Mouse (Mus musculus) hematopoietic stem cell, adult 5-6 weeks (primary cell): ENCODE measurements around the gene Pmis2. TPM values are rescaled to one million over a fixed set of nuclear protein-coding genes. Genes with fewer than 3 reads are reported as not detected.

Experiments used
- ATAC-seq, 2 experiments: fragments of 125-278 bp in 1 of 2; replicated peaks in 1 of 2; 2 replicates each; pipeline ENCODE4 v1.8.0; 2016 to 2017; ENCODE audit warnings: inconsistent platforms in 2 of 2, mild to moderate bottlenecking in 2 of 2, moderate number of reproducible peaks in 2 of 2, low read depth in 1 of 2, moderate TSS enrichment in 1 of 2; ENCODE audit not compliant: low FRiP score in 2 of 2, poor library complexity in 2 of 2, severe bottlenecking in 2 of 2, insufficient read depth in 1 of 2, low TSS enrichment in 1 of 2
- total RNA-seq: library from RNA; stranded (forward); fragments of 172-1452, 232-1000 nt; gene quantifications from 2 replicates; pipeline ENCODE4 v1.2.3, GENCODE M21; 2017

Gene Pmis2
- not detected in 2 replicates for total RNA-seq

GRCm38 (mm10) chr7:30671480-30671879 is at the start of gene Pmis2:
Gene Pmis2 (minus strand): TSS chr7:30671605.
- no peak for ATAC-seq

GRCm38 (mm10) chr7:30719669-30720068 is 48.3 kb upstream of the Pmis2 start:
- no peak for ATAC-seq

- no peak for ATAC-seq
Measured at GRCm38 (mm10) chr7:30717716-30718046, 46.3 kb upstream of the Pmis2 start.

DNA sequence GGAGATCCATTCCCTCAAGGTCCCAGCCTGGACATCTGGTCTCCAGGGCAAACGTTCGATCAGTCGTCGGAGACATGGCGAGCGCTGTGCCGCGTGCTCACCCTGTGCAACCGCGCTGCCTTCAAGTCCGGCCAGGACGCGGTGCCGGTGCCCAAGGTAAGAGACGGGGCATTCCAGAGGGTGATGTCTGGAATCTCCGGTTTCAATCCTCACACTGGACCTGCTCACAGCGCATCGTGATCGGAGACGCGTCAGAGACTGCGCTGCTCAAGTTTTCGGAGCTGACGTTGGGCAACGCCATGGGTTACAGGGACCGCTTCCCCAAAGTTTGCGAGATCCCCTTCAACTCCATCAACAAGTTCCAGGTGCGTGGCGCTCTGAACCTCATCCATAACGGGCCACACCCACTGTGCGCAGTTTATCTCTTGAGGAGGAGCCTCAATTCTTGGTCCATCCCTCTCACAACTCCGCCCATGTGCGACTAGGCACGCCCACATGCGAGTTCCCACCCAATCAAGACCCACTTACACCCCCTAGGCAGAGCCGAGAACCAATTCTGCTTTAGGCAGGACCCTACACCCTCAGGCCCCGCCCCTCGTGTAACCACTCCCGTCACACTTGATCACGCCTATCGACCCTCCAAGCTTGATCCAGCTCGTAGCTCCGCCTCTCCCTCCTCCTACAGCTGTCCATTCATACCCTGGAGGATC is 45.8 kb upstream of the Pmis2 start:
- ATAC-seq: peak; percentile 90 to 94

DNA sequence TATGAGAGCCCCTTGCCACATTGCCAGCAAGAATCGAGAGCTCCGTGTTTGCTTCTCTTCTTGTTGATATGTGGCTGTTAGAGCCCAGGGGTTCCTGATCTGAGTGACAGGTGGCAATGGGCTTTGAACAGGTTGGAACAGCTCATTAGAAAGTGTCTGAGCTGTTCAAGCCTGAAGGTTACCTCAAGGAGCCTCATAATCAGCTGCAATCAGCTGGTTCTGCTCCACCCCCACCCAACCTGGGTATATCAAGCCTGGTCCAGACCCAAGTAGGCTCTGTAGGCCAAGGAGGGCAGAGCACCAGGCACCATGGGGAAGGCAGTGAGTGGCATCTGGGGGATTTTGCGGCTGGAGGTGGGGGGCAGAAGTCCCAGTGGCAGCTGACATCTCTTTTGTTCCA is 40.5 kb upstream of the Pmis2 start, which contains the start of gene Atp4a:
Atp4a (plus strand) TSS at position 268 of the 400 bp plus-strand sequence.
- no peak for ATAC-seq

DNA sequence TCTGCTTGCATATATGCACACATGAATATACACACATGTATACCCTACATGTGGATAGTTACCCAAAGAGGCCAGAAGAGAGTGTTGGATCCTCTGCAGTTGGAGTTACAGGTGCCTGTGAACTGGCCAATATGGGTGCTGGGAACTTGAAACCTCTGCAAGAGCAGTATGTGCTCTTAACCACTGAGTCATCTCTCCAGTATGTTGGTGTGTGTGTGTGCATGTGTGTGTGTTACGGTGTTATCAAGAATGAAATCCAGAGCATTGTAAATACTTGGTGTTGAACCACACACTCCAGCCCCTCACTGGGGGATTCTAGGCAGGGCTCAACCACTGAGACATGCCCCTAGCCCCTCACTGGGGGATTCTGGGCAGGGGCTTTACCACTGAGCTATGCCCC is 36.0 kb upstream of the Pmis2 start:
- no peak for ATAC-seq

- no peak for ATAC-seq
Measured at GRCm38 (mm10) chr7:30706214-30706882, 34.9 kb upstream of the Pmis2 start.

- ATAC-seq: peak in 1 of 2 experiments; percentile 17; a peak in 1 of 4 replicates
Measured at GRCm38 (mm10) chr7:30698589-30698988, 27.2 kb upstream of the Pmis2 start, which contains the start of gene 2200002J24Rik. Gene 2200002J24Rik (plus strand): TSS chr7:30698926.

DNA sequence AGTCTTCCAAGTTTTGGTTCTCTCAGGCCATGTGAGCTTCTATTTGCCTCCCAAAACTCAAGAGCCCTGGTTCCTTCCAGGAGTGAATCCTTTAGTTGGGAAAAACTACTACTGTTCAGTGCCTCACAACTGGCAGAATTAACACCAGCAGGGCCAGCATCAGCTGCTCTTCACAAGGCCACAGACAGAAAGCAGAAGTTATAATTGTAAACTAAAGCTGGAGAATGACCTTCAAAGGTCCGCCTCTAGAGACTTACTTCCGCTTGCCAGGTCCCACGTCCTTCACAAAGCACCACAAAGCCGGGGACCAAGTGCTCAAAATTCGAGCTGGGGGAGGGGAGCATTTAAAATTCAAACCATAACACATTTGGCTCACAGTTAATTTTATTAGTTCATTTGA is 26.7 kb upstream of the Pmis2 start:
- peak; percentile 97 to 99 for ATAC-seq

- ATAC-seq: no peak
Measured at GRCm38 (mm10) chr7:30688325-30688724, 16.9 kb upstream of the Pmis2 start.

DNA sequence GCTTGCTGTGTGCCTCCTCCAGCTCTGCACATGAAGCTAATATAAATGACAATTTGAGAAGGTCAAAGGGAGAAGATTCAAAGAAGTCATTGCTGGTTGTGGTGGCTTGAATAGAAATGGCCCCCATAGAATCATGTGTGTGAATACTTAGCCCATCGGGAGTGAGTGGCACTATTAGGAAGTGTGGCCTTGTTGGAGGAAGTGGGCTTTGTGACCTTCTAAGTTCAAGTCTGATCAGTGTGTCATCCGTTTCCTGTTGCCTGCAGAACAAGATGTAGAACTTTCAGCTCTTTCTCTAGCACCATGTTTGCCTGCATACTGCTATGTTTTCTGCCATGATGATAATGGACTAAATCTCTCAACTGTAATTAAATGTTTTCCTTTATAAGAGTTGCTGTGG is 12.0 kb upstream of the Pmis2 start:
- no peak for ATAC-seq

DNA sequence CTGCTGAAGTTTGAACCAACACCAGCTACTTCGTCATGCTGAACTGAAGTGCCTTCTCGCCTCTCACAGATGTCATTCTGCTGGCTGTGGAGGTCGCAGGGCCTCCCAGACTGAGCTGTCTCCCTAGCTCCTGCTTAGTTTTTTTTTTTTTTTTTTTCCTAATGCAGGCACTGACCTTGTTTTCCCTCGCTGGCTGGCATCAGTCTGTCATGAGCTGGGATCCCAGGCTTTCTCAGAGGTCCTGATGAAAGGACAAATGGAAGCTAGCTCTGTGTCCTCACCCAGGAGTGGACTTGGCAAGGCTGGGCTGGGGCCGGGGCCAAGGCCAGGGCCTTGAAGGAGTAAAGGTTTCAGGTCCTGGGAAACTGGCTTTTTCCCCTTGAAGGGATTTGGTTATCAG is 10.5 kb upstream of the Pmis2 start:
- ATAC-seq: no peak

DNA sequence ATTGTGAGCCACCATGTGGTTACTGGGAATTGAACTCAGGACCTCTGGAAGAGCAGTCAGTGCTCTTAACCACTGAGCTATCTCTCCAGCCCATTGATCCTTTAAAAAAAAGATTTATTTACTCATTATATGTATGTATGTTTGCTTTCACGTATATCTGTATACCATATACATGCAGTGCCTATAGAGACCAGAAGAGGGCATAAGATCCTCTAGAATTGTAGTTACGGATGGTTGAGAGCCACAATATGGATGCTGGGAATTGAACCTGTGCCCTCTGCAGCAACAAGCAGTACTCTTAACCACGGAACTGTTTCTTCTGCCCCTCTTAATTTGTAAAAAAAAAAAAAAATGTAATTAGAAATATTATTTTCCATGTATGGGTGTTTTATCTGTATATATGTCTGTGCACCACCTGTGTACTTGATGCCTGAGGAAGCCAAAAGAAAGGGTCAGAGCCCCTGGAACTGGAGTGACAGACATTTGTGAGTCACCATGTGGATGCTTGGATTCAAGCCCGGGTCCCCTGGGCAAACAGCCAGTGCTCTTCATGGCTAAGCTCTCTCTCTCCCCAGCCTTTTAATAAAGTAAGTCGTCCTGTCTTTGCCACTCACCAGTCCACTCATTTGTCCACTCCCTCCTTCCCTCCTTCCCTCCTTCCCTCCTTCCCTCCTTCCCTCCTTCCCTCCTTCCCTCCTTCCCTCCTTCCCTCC is 7.0 kb upstream of the Pmis2 start:
- no peak for ATAC-seq

DNA sequence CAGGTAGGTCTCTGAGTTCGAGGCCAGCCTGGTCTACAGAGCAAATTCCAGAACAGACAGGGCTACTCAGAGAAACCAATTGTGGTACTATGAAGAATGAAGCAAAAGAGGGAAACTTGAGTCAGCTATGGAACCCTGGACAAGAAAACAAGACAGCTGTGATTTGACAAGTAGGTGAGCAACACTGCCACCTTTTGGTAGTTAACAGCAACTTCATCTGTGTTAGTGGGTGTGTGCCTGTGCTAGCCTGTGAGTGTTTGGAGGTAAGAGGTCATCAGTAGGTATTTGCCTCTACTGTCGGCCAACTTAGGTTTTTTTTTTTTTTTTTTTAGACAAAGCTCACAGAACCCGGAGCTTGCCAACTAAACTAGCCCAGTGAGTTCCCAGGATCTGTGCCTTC is 2.2 kb downstream of the Pmis2 start:
- 0 out of 4 replicates have a peak, but pooled peaks have one; percentile 31 to 50 for ATAC-seq

DNA sequence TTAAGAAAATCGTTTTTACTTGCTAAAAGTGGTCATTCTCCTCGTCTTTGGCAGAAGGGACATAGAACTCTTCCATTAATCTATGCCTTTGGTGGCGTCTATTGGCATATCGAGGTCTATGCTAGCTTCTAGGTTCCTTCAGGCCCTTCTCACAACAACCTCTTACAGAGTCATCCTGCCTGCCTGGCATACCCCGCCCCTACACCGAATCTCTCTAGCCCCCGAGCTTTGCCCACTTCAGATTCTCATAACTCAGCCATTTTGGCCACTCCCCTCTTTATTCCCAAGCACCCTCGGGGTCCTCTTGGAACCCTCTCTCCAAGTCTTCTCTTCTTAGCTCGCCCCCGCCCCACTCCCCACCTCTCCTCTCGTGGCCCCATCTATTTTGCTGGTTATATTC is 6.1 kb downstream of the Pmis2 start:
- no peak; a peak in 1 of 4 replicates for ATAC-seq

DNA sequence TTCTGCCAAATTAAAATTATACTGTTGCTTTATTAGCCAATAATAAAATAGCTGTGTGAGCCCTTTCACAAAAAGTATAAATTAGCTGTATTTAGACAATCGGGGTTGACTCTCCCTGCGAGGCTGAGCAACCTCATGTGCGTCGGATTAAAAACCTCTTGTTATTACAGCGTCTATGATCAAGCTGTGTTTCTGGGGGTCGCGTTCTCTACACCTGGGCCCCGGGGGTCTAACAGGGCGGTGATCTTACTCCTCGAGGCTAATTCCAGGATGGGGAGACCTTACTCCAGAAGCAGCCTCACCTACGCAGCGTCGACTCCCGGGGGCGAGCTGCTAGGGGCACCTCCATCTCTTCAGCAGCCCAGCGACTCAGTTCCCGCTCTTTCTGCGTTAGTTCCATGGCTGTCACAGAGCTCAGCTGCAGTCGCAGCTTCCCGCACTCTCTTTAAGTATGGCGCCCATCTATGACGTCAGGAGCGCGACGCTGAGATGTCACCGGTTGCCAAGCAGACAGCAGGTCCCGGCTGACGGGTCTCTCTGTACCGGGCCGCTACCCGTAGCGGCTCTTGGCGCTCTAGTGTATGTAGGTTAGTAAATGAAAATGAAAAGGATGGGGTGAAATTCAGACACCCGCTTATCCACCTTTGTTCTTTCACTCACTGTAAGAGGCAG is 6.7 kb downstream of the Pmis2 start, which contains the start of gene Haus5:
Haus5 (minus strand) TSS at position 466 of the 672 bp plus-strand sequence.
- ATAC-seq: peak; percentile 98 to 99

DNA sequence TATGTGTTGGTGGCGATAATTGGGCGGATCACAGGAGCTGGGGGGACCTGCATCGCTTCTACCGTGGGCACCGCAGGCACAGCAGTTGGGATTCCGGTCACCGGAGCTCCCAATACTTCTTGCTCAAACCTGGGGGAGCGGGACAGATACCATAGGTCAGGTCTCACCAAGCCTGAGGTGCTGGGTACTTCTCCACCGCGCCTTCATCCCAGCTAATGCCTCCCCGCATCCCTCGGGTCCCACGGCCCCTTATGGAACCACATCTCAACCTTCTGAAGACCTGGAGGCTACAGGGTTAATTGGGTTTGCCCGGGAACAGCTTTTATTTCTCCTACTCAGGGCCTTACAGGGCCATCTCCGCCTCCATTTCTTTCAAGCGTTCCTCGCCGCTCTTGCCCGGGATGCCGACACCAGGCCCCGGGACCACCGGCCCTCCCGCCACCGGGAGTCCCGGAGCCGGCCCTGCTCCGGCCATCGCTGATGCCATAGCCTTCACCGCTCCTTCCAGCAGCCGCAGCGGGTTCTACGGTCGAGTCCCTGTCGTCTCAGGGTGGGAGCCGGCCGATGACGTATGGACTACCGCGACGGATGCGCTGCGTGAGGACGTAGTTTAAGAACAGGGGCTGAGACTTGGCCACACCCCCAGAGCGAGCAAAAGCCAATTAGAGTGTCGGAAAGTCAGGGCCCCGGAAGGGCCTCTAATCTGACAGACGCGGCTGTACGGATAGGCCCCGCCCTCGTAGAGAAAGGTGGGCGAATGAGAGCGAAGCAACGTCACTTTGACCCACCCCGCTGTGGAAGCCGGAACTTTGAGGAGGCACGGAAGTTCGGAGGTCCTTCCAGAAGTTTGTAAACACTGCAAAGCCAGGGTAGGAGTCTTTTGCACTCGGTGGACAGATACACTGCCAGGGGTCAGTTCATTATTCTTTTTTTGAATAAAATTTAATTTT is 21.5 kb downstream of the Pmis2 start, which contains the start of gene Rbm42:
Rbm42 (minus strand) TSS at position 727 of the 950 bp plus-strand sequence.
- peak; percentile 100 for ATAC-seq
